Mouse (Mus musculus) lung, adult 2 months (tissue): Measurements from ENCODE around the gene Inip. TPM values are rescaled to one million over a fixed set of nuclear protein-coding genes. Genes with fewer than 3 reads are reported as not detected.
A peak's percentile ranks its signal among the peaks of the same experiment; 100 is the strongest.

Source experiments
- DNase-seq: peaks from one replicate; pipeline ENCODE4 v3.0.0; 2022
- H3K4me1 ChIP-seq: fragments of 200-500 bp; 2 replicates; pipeline ENCODE4 v1.6.1; 2011; ENCODE audit warnings: low read length; ENCODE audit not compliant: control insufficient read depth, insufficient read depth
- H3K4me3 ChIP-seq: fragments of 200-500 bp; replicated peaks from 2 replicates; pipeline ENCODE3; 2011; ENCODE audit warnings: low read depth, mild to moderate bottlenecking, control low read depth, low read length; ENCODE audit errors: extremely low read depth
- CTCF ChIP-seq: fragments of 200-500 bp; IDR thresholded peaks from 2 replicates; pipeline ENCODE4 v1.5.1; 2011; ENCODE audit warnings: mild to moderate bottlenecking, low read length, control low read depth; ENCODE audit not compliant: insufficient read depth
- POLR2A ChIP-seq: fragments of 200-500 bp; IDR thresholded peaks from 2 replicates; pipeline ENCODE4 v1.6.1; 2011; ENCODE audit warnings: low read depth, mild to moderate bottlenecking, control low read depth, low read length, borderline replicate concordance; ENCODE audit errors: extremely low read depth
- whole genome bisulfite sequencing: fragments of 180-500 bp; shearing (Covaris S2); methylation state at CpG from one replicate; pipeline ENCODE4 v1.1.7; 2018; 5-methylcytosine and 5-hydroxymethylcytosine counted together
- polyA plus RNA-seq: library from polyadenylated mRNA; depleted of rRNA; stranded (reverse); fragments of >200 nt; gene quantifications from 2 replicates; pipeline ENCODE4 v1.2.3, GENCODE M21; 2012

Inip gene
- polyA plus RNA-seq, 1 experiment = 8.9 TPM

- WGBS = 78% methylated on average over 4 of the region's 4 CpGs
- TF ChIP-seq CTCF = no peak
- no peak for TF ChIP-seq POLR2A
- peaks cover 4% of the 10 kb centered on the region for H3K4me1 ChIP-seq
Measured at GRCm38 (mm10) chr4:59760016-59760415, 41.4 kb downstream of the Inip start.

GRCm38 (mm10) chr4:59757452-59758435 lies 43.6 kb downstream of the Inip start:
- WGBS = 74% methylated on average over 12 of the region's 12 CpGs
- DNase-seq = no peak
- no peak for TF ChIP-seq POLR2A
- no peak for TF ChIP-seq CTCF

More at GRCm38 (mm10) chr4:59760016-59760415, 41.4 kb downstream of the Inip start:
- no peak overlapping the region for H3K4me3 ChIP-seq
- no peak for DNase-seq

GRCm38 (mm10) chr4:59756332-59757082 lies 44.9 kb downstream of the Inip start:
- WGBS = 57% methylated on average over 9 of the region's 9 CpGs
- H3K4me1 ChIP-seq = peaks cover 4% of the 10 kb centered on the region
- DNase-seq = no peak
- no peak overlapping the region for H3K4me3 ChIP-seq
- TF ChIP-seq POLR2A = no peak
- TF ChIP-seq CTCF = no peak

More at GRCm38 (mm10) chr4:59757452-59758435, 43.6 kb downstream of the Inip start:
- Histone ChIP-seq H3K4me1 (peaks cover 4% of the 10 kb centered on the region), H3K4me3 (no peak overlapping the region)

- DNase-seq = peak; percentile 63
- TF ChIP-seq POLR2A = no peak
- no peak for TF ChIP-seq CTCF
- 35% methylated on average over 13 of the region's 13 CpGs for WGBS
- Histone ChIP-seq H3K4me3 (no peak overlapping the region), H3K4me1 (no peaks in the 10 kb centered on the region; the same call in 1 of the 2 replicates)
Measured at GRCm38 (mm10) chr4:59753491-59754140, 47.8 kb downstream of the Inip start.

GRCm38 (mm10) chr4:59739882-59740281 lies 61.5 kb downstream of the Inip start:
- 58% methylated on average over 2 of the region's 2 CpGs for WGBS
- Histone ChIP-seq H3K4me3 (no peak overlapping the region), H3K4me1 (no peaks in the 10 kb centered on the region)
- no peak for TF ChIP-seq CTCF
- TF ChIP-seq POLR2A = no peak
- DNase-seq = no peak

- WGBS = 98% methylated on average over 4 of the region's 4 CpGs
- no peaks in the 10 kb centered on the region for H3K4me1 ChIP-seq
- H3K4me3 ChIP-seq = no peak overlapping the region
- TF ChIP-seq CTCF = peak; percentile 20; the same call in 1 of the 2 replicates
- no peak for TF ChIP-seq POLR2A
- DNase-seq = no peak
Measured at GRCm38 (mm10) chr4:59739321-59739720, 62.1 kb downstream of the Inip start.

GRCm38 (mm10) chr4:59731544-59731943 lies 69.8 kb downstream of the Inip start:
- TF ChIP-seq CTCF (no peak), POLR2A (no peak)
- 90% methylated on average over 7 of the region's 7 CpGs for WGBS

GRCm38 (mm10) chr4:59728839-59729238 lies 72.5 kb downstream of the Inip start:
- WGBS = 74% methylated on average over 2 of the region's 2 CpGs
- Histone ChIP-seq H3K4me3 (no peak overlapping the region), H3K4me1 (peaks cover 2% of the 10 kb centered on the region)
- TF ChIP-seq POLR2A (no peak), CTCF (no peak)
- no peak for DNase-seq

More at GRCm38 (mm10) chr4:59731544-59731943, 69.8 kb downstream of the Inip start:
- H3K4me3 ChIP-seq = no peak overlapping the region
- DNase-seq = no peak
- peaks cover 2% of the 10 kb centered on the region for H3K4me1 ChIP-seq

- H3K4me3 ChIP-seq = no peak overlapping the region
- no peak for DNase-seq
- 72% methylated on average over 9 of the region's 9 CpGs for WGBS
- H3K4me1 ChIP-seq = peaks cover 2% of the 10 kb centered on the region
- TF ChIP-seq POLR2A = no peak
- no peak for TF ChIP-seq CTCF
Measured at GRCm38 (mm10) chr4:59727878-59728261, 73.5 kb downstream of the Inip start.
